Mouse (Mus musculus): ENCODE data around the gene Sdr9c7. TPM values are rescaled to one million over a fixed set of nuclear protein-coding genes. Genes with fewer than 3 reads are reported as not detected.
"Not testable (repeated sequence)": the region's sequence is repeated elsewhere in the genome, so short reads cannot be mapped to it uniquely, and the experiment has no call there.

The Sdr9c7 gene
- polyA plus RNA-seq, 1 experiment: 0.13 TPM

- Histone ChIP-seq H3K27ac (ENCODE audit: insufficient read depth, low read depth, low read length) (no peak overlapping the region), H3K27me3 (replicated peaks; ENCODE audit: control insufficient read depth, insufficient read depth, low read length) (no peaks in the 10 kb centered on the region), H3K4me3 (ENCODE audit: insufficient read depth, low read depth, low read length) (no peak overlapping the region), H3K4me1 (ENCODE audit: control insufficient read depth, insufficient read depth, low read length) (peaks cover 10% of the 10 kb centered on the region; the same call in 1 of the 2 replicates), H3K36me3 (ENCODE audit: control insufficient read depth, insufficient read depth, low read length) (no peaks in the 10 kb centered on the region)
- TF ChIP-seq POLR2A (IDR thresholded peaks at IDR 0.05; ENCODE audit: low read depth, low read length) (no peak), CTCF (conservative IDR thresholded peaks at IDR 0.05; ENCODE audit: insufficient read depth, insufficient read length, low read depth, low read length) (no peak)
- DNase-seq: no peak
Observed at GRCm38 (mm10) chr10:127907386-127907951, 9.2 kb downstream of the Sdr9c7 start.

GRCm38 (mm10) chr10:127915578-127915977 lies 17.3 kb downstream of the Sdr9c7 start:
- Histone ChIP-seq H3K36me3 (ENCODE audit: control insufficient read depth, insufficient read depth, low read length) (no peaks in the 10 kb centered on the region), H3K4me3 (ENCODE audit: insufficient read depth, low read depth, low read length) (no peak overlapping the region), H3K4me1 (ENCODE audit: control insufficient read depth, insufficient read depth, low read length) (no peaks in the 10 kb centered on the region), H3K27me3 (replicated peaks; ENCODE audit: control insufficient read depth, insufficient read depth, low read length) (no peaks in the 10 kb centered on the region), H3K27ac (ENCODE audit: insufficient read depth, low read depth, low read length) (no peak overlapping the region)
- 95% methylated on average over 1 of the region's 1 CpGs for WGBS
- DNase-seq: no peak
- no peak for TF ChIP-seq CTCF (conservative IDR thresholded peaks at IDR 0.05; ENCODE audit: insufficient read depth, insufficient read length, low read depth, low read length)

- not testable (repeated sequence) for H3K27me3 ChIP-seq (replicated peaks; ENCODE audit: control insufficient read depth, insufficient read depth, low read length); H3K27ac ChIP-seq (ENCODE audit: insufficient read depth, low read depth, low read length); DNase-seq; H3K36me3 ChIP-seq (ENCODE audit: control insufficient read depth, insufficient read depth, low read length); H3K4me3 ChIP-seq (ENCODE audit: insufficient read depth, low read depth, low read length); H3K4me1 ChIP-seq (ENCODE audit: control insufficient read depth, insufficient read depth, low read length)
- WGBS: 77% methylated on average over 3 of the region's 3 CpGs
Observed at GRCm38 (mm10) chr10:127917183-127917582, 18.9 kb downstream of the Sdr9c7 start.

GRCm38 (mm10) chr10:127917651-127918050 lies 19.3 kb downstream of the Sdr9c7 start:
- H3K36me3 ChIP-seq (ENCODE audit: control insufficient read depth, insufficient read depth, low read length): no peaks in the 10 kb centered on the region
- no peaks in the 10 kb centered on the region for H3K27me3 ChIP-seq (replicated peaks; ENCODE audit: control insufficient read depth, insufficient read depth, low read length)
- TF ChIP-seq POLR2A (IDR thresholded peaks at IDR 0.05; ENCODE audit: low read depth, low read length) (no peak), CTCF (conservative IDR thresholded peaks at IDR 0.05; ENCODE audit: insufficient read depth, insufficient read length, low read depth, low read length) (no peak)
- H3K27ac ChIP-seq (ENCODE audit: insufficient read depth, low read depth, low read length): no peak overlapping the region
- H3K4me1 ChIP-seq (ENCODE audit: control insufficient read depth, insufficient read depth, low read length): 0 out of 2 replicates have a peak, but pooled peaks cover 2% of the 10 kb centered on the region
- no peak overlapping the region for H3K4me3 ChIP-seq (ENCODE audit: insufficient read depth, low read depth, low read length)
- WGBS: 96% methylated on average over 5 of the region's 5 CpGs
- no peak for DNase-seq

- no peaks in the 10 kb centered on the region for H3K27me3 ChIP-seq (replicated peaks; ENCODE audit: control insufficient read depth, insufficient read depth, low read length)
- H3K4me3 ChIP-seq (ENCODE audit: insufficient read depth, low read depth, low read length): no peak overlapping the region
- H3K36me3 ChIP-seq (ENCODE audit: control insufficient read depth, insufficient read depth, low read length): no peaks in the 10 kb centered on the region
- TF ChIP-seq POLR2A (IDR thresholded peaks at IDR 0.05; ENCODE audit: low read depth, low read length) (no peak), CTCF (conservative IDR thresholded peaks at IDR 0.05; ENCODE audit: insufficient read depth, insufficient read length, low read depth, low read length) (no peak)
- H3K27ac ChIP-seq (ENCODE audit: insufficient read depth, low read depth, low read length): no peak overlapping the region
- WGBS: 61% methylated on average over 1 of the region's 1 CpGs
- peak; percentile 39 for DNase-seq
- H3K4me1 ChIP-seq (ENCODE audit: control insufficient read depth, insufficient read depth, low read length): 0 out of 2 replicates have a peak, but pooled peaks cover 2% of the 10 kb centered on the region
Observed at GRCm38 (mm10) chr10:127922241-127922640, 23.9 kb downstream of the Sdr9c7 start.

- WGBS: 88% methylated on average over 8 of the region's 8 CpGs
- H3K4me3 ChIP-seq (ENCODE audit: insufficient read depth, low read depth, low read length): no peak overlapping the region
- H3K4me1 ChIP-seq (ENCODE audit: control insufficient read depth, insufficient read depth, low read length): 0 out of 2 replicates have a peak, but pooled peaks cover 2% of the 10 kb centered on the region
- TF ChIP-seq CTCF (conservative IDR thresholded peaks at IDR 0.05; ENCODE audit: insufficient read depth, insufficient read length, low read depth, low read length): no peak
- no peak for TF ChIP-seq POLR2A (IDR thresholded peaks at IDR 0.05; ENCODE audit: low read depth, low read length)
- DNase-seq: no peak
- H3K27ac ChIP-seq (ENCODE audit: insufficient read depth, low read depth, low read length): no peak overlapping the region
- H3K36me3 ChIP-seq (ENCODE audit: control insufficient read depth, insufficient read depth, low read length): no peaks in the 10 kb centered on the region
- H3K27me3 ChIP-seq (replicated peaks; ENCODE audit: control insufficient read depth, insufficient read depth, low read length): no peaks in the 10 kb centered on the region
Observed at GRCm38 (mm10) chr10:127923024-127923423, 24.7 kb downstream of the Sdr9c7 start.

- no peaks in the 10 kb centered on the region for H3K27me3 ChIP-seq (replicated peaks; ENCODE audit: control insufficient read depth, insufficient read depth, low read length)
- no peaks in the 10 kb centered on the region for H3K36me3 ChIP-seq (ENCODE audit: control insufficient read depth, insufficient read depth, low read length)
- no peak for TF ChIP-seq POLR2A (IDR thresholded peaks at IDR 0.05; ENCODE audit: low read depth, low read length)
- TF ChIP-seq CTCF (conservative IDR thresholded peaks at IDR 0.05; ENCODE audit: insufficient read depth, insufficient read length, low read depth, low read length): no peak
- H3K4me3 ChIP-seq (ENCODE audit: insufficient read depth, low read depth, low read length): no peak overlapping the region
- H3K27ac ChIP-seq (ENCODE audit: insufficient read depth, low read depth, low read length): no peak overlapping the region; the same call in 1 of the 2 replicates
- 0 out of 2 replicates have a peak, but pooled peaks cover 2% of the 10 kb centered on the region for H3K4me1 ChIP-seq (ENCODE audit: control insufficient read depth, insufficient read depth, low read length)
- peak; percentile 22 for DNase-seq
- 64% methylated on average over 7 of the region's 7 CpGs for WGBS
Observed at GRCm38 (mm10) chr10:127924597-127925378, 26.5 kb downstream of the Sdr9c7 start.

Measured in kidney, adult 2 months (tissue).